Mouse (Mus musculus) CD8-positive naive resting alpha-beta T cell, adult 2 months (primary cell): ENCODE data around the gene Pax3.

Experiments
- DNase-seq, 2 experiments: peaks; one replicate each; pipeline ENCODE4 v3.0.0; 2022; ENCODE audit warnings: low read depth in 2 of 2, low spot score in 2 of 2

Gene Pax3

DNA sequence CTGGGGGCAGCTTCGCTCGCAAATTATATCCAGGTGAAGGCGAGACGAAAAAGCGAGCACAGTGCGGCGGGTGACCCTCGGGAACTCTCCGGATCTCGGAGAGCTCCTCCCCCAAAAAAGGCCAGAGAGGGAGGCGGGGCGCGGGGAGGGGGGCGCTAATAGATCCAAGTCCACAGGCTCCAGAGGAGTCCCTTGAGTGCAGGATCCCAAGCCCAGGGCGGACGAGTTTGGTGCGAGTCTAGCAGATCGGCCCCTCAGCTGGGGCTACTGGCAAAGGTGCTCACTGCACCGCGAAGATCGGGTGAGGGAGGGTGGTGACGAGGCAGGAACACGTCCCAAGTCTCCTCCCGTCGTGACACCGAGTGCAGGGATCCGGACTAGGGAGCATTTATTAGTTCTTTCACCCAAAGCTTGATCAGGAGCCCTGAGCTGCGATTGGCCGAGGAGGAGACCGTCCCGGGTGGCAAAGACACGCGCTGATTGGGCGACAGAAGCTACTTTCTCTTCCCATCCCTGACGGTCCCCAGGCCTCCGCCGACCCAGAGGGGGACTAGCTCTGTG lies at the start of gene Pax3:
Gene Pax3, minus strand, starts transcription at position 384 of the 561 bp plus-strand sequence.
- DNase-seq = no peak

DNA sequence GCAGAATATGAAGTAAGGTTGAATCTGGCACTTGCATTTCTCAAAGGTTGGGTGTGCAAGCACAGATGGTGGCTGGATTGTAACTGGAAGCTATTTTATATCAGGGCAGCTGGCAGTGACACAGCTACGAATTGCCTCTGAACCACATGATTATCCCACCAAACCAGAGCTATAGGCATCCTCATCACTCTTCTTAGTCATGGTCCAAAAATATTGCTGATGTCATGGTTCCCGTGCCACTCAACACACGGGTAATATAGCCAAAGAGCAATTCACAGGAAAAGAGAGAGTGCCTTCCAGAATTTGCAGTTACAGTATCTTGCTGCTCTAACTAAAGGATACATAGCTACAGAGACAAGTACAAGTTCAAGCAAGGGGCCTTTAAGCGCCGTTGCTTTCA lies 37.4 kb upstream of the Pax3 start:
- no peak for DNase-seq

GRCm38 (mm10) chr1:78231901-78232546 lies 35.1 kb upstream of the Pax3 start:
- DNase-seq = no peak

GRCm38 (mm10) chr1:78229801-78230200 lies 32.9 kb upstream of the Pax3 start:
- DNase-seq = no peak

DNA sequence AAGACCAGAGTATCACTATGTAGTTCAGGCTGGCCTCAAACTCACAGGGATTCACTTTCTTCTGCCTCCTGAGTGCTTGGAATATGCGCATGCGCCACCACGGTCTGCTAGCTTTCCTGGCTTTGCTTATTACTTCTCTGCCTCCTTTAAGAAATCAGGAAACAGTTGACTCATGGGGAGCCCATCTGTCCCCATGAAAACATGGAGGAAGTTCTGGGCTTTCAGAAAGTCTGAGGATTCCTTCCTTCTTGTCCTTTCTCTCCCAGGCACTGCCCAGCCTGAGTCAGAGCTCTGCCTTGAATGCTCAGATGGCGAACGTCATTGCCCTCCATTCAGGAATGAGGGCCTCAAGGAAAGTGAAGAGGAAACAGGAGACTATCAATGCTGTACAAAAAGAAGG lies 31.8 kb upstream of the Pax3 start:
- DNase-seq = no peak

- DNase-seq = no peak
Observed at GRCm38 (mm10) chr1:78218057-78218780, 21.3 kb upstream of the Pax3 start.

DNA sequence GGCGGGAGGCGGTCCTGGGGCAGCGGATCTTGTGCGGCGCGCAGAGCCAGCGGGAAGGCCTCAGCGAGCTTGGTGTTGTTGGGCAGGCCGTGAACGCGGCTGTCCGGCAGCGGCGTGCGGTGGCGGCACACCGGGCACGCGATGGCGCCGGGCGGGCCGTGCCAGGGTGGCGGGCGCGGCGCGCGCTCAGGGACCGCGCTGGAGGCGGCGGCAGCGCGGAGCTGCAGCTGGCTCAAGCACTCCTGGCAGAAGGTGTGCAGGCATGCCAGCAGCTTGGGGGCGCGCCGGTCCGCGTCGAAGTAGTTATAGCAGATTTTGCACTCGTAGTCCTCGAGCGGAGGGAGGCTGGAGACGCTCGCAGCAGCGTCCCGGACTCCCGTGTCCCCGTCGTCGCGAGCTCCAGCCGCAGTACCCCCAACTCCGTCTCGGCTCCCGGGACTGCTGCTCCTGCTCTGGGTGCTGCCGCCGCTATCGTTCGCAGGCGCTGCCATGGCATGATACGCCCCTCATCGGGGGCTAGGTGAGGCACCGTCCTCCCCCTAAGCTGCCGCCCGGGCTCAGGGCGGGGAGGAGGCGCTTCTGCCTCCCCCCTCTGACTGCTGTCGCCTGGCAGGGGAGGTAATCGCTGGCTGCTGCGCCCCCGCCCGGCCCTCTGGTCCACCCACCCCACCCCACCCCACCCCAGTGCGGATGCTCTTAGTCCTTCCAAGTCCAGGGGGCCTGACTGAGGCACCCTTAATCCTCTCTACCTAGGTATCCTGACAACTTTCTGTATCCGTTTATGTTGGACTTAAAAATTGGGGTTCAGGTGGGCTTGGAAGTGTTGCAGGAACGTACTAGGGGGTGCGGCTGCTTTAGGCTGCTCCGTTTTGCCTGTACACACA lies 20.5 kb upstream of the Pax3 start:
- DNase-seq = no peak

- no peak for DNase-seq
Observed at GRCm38 (mm10) chr1:78216509-78217141, 19.7 kb upstream of the Pax3 start.

DNA sequence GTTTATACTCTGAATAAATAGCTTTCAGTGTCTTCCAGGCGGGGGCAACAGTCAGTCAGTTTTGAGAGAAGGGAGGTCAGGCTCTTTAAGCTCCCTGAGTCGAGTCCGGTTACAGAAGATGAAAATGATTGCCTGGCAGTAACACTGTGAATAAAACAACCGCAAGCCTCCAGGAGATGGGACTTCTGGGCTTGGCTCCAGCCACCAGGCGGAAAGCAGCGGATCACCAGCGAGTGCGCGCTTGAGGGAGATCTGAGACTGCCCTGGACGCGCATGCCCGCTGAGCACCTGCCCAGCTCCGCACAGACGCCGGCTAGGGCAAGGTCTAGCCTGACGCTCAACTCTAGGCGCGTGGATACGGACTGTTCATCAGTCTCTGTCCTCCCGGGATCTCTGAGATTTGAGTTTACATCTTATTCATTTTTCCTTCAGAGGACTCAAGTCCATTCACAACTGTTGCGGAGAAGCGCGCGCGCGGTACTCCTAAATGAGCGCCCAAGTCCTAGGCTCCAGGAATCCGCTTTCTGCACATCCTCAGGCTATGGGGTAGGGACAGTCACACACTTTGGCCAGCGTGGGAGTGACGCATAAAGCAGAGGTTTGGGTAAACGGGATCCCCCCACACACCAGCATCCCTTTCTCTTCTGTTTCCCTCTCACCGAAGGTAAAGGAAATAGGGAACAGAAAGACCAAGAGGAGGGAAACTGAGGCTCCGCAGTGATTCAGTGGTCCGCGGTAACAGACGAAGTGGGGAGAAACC lies 19.0 kb upstream of the Pax3 start:
- no peak for DNase-seq

GRCm38 (mm10) chr1:78211041-78211440 lies 14.1 kb upstream of the Pax3 start:
- DNase-seq = no peak

DNA sequence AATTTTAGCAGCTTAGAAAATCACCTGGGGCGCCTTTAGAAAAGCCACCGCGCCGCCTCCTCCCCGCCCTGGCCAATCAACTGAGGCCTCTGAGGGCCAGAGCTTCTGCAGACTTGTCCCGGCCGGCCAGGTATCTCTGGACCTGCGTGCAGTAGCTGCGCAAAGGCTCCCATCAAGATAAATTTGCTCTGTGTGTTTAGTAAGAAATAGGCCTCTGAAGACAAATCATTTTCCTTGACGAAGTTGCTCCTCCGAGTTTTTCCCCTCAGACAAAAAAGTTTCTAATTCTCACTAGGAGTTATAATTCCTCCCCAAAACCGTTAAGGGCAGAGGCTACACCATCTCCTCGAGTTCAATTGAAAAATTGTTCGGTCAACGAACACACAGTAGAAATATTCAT lies 13.6 kb upstream of the Pax3 start:
- DNase-seq = no peak

DNA sequence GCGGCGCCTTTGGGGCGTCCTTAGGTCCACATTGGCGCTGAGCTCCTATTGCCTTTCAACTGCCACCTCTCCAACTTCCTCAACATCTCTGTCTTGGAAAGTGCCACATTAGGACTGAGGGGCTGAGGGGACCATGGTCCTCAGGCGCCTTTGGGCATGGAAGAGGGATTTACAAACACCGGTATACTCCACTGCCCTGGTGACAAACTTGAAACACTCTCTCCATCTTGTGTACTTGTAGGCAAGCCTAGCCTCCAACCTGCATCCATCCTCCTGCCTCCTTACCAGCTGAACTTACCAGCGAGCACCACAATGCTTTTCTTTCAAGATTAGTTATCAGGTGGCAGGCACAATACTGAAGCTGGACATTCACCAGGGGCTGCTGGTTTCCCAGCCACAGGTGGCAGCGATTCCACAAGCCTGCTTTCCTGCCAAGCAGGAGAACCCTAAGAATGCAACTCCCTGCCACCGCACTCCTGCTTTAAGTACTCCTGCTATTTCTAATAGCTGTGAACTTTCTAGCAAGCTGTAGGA lies 11.4 kb upstream of the Pax3 start:
- no peak for DNase-seq

DNA sequence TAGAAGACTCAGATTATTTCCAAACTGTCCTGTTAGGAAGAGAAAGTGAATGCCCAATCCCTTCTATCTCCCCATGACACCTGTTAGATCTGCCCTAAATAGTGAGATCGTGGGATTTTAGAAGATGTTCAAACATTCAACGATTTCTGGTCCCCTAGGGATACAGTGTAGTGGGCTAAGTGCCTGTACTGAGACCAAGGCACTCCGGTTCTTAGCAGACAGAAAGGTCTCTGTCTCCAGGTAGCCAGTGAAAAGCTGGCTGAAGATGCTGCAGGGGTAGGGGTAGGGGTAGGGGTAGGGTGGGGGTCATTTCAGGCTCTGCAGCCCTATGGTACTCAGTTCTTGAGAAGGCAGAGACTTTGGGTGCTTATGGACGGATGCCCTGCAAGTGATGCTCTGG lies 7.4 kb upstream of the Pax3 start:
- no peak for DNase-seq

- no peak for DNase-seq
Observed at GRCm38 (mm10) chr1:78203622-78204211, 6.8 kb upstream of the Pax3 start.

DNA sequence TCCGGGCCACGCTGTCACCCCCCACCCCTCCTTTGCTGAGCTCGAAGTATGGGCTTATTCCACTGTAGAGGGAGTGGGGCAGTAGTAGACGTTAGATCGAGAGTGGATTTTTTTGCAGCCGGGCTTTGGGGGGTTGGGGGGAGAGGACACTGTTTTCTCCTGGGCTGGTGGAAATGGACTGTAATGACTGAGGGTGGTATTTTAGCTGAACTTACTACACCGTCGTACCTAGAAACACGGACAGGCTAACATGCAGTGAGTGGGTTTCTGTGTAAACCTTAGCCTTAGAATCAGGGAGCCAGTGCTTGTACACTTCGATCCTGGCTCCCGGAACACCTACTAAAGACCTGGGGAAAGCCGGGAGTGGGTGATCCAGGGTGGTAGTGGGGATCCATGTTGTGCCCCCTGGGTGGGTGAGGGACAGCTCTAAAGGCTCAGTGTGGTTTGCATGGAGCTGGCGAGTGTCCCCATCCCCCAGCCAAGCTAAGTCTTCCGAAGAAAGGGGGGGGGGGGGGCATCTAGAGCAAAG lies 6.2 kb upstream of the Pax3 start:
- DNase-seq = no peak

DNA sequence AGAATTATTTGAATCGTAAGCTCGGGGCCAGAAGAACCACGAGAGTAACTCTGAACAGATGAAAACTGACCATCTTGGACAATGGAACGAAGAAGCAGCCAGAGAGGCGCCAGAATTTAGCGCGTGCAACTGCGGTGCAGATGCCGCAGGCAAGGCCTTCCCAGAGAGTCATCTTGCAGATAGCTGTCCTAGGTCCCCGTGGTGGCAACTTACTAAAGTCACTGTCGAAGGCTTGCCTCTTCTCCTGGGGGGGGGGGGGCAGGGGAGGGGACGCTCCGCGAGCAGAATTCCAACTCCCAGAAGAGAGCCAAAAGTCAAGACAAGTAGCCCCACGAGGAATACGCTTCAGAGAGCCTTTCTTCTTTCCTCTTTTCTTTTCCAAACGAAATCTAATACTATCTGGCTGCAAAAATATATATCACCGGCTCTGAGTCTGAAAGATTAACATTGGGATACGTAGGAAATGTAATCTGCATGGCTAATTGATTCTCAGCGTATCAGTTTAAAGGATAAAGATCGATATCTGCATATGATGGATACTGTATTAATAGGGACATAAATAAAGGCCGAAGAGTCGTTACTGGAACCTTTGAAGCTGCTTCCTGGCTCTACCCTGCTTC lies 5.6 kb upstream of the Pax3 start:
- DNase-seq = no peak

- no peak for DNase-seq
Observed at GRCm38 (mm10) chr1:78201251-78202010, 4.5 kb upstream of the Pax3 start.

DNA sequence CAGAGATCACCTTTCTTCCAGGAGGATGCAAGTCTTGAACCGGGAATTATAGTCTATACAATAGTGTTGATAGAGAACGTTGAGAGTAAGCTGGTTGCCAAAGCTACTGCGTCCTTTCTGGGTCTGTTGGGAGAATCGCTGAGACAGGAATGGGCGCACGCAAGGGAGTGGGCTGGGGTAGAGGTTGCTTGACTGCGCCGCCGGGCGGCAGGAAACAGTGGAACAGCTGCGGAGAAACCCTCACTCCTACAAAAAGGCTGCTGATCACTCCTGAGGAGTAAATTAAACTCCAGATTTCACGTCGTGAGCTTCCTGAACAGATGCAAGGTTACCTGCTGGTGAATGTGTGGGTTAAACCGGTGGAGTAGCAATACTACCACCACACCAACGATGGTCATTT lies 3.3 kb upstream of the Pax3 start:
- no peak for DNase-seq
